Mouse (Mus musculus) CH12.LX (cell line): ENCODE results near the gene Dennd6a. TPM values are rescaled to one million over a fixed set of nuclear protein-coding genes. Genes with fewer than 3 reads are reported as not detected.

ENCODE experiments used
- DNase-seq: peaks from one replicate; pipeline ENCODE4 v3.0.0-alpha.2; 2013; ENCODE audit errors: extremely low read depth
- H3K27ac ChIP-seq: 2 replicates; pipeline ENCODE4 v1.5.1; 2012; ENCODE audit warnings: low read depth, mild to moderate bottlenecking, control low read depth, moderate library complexity; ENCODE audit not compliant: insufficient read depth
- H3K27me3 ChIP-seq: replicated peaks from 2 replicates; pipeline ENCODE3; 2012; ENCODE audit warnings: inconsistent platforms
- H3K36me3 ChIP-seq, 2 experiments: replicated peaks in 1 of 2; 2 replicates each; pipeline versions ENCODE3 to v1.6.1; 2012; ENCODE audit warnings: inconsistent platforms in 1 of 2, low read length in 1 of 2, mild to moderate bottlenecking in 1 of 2, mixed read lengths in 1 of 2, moderate library complexity in 1 of 2; ENCODE audit not compliant: control insufficient read depth in 1 of 2, insufficient read depth in 1 of 2
- H3K4me1 ChIP-seq, 2 experiments: 2 replicates each; pipeline ENCODE4 v1.6.1; 2012; ENCODE audit warnings: inconsistent platforms in 1 of 2, moderate library complexity in 1 of 2; ENCODE audit not compliant: insufficient read depth in 2 of 2, control insufficient read depth in 1 of 2
- H3K4me2 ChIP-seq: 2 replicates; pipeline ENCODE4 v1.6.1; 2012; ENCODE audit warnings: low read depth, mild to moderate bottlenecking, control low read depth; ENCODE audit not compliant: poor library complexity, insufficient read depth, severe bottlenecking
- H3K4me3 ChIP-seq, 3 experiments: fragments of 150-350 bp in 1 of 3; sonication (generic) in 1 of 3; replicated peaks in 1 of 3; 2 replicates each; pipeline versions ENCODE3 to v1.5.1; 2011 to 2012; ENCODE audit warnings: low read depth in 2 of 3, low read length in 2 of 3, mild to moderate bottlenecking in 2 of 3, moderate library complexity in 2 of 3, control low read depth in 1 of 3, improper control_type of control experiment in 1 of 3, inconsistent platforms in 1 of 3, mixed read lengths in 1 of 3; ENCODE audit not compliant: poor library complexity in 1 of 3
- H3K79me2 ChIP-seq: replicated peaks from 2 replicates; pipeline ENCODE4 v1.6.1; 2012; ENCODE audit warnings: mild to moderate bottlenecking, moderate library complexity; ENCODE audit not compliant: control insufficient read depth, poor library complexity, insufficient read depth, severe bottlenecking; ENCODE audit errors: extremely low read depth
- H3K9ac ChIP-seq: 2 replicates; pipeline ENCODE4 v1.6.1; 2012; ENCODE audit warnings: low read depth, mild to moderate bottlenecking, control low read depth, moderate library complexity; ENCODE audit not compliant: insufficient read depth
- H3K9me3 ChIP-seq: replicated peaks from 2 replicates; pipeline ENCODE3; 2012; ENCODE audit warnings: low read length, inconsistent platforms, mixed read lengths
- BHLHE40 ChIP-seq: IDR thresholded peaks from 2 replicates; pipeline ENCODE4 v1.6.1; 2011; ENCODE audit warnings: mild to moderate bottlenecking, low read depth, low read length, improper control_type of control experiment
- CHD1 ChIP-seq: IDR thresholded peaks from 2 replicates; pipeline ENCODE4 v1.6.1; 2012; ENCODE audit warnings: low read depth, low read length, improper control_type of control experiment, inconsistent platforms
- CTCF ChIP-seq, 2 experiments: IDR thresholded peaks in 1 of 2; conservative IDR thresholded peaks in 1 of 2; 2 replicates each; pipeline ENCODE4 v1.5.1; 2011 to 2012; ENCODE audit warnings: low read depth in 2 of 2, low read length in 2 of 2, improper control_type of control experiment in 1 of 2, inconsistent platforms in 1 of 2, mild to moderate bottlenecking in 1 of 2, moderate library complexity in 1 of 2
- EP300 ChIP-seq: IDR thresholded peaks from 2 replicates; pipeline ENCODE4 v1.6.1; 2011; ENCODE audit warnings: low read length, improper control_type of control experiment
- ETS1 ChIP-seq: conservative IDR thresholded peaks from 2 replicates; pipeline ENCODE4 v1.6.1; 2012; ENCODE audit warnings: low read depth, mild to moderate bottlenecking, inconsistent platforms, low read length, improper control_type of control experiment, moderate library complexity
- HCFC1 ChIP-seq: IDR thresholded peaks from 2 replicates; pipeline ENCODE4 v1.6.1; 2012; ENCODE audit warnings: low read depth, mild to moderate bottlenecking, inconsistent platforms, low read length, improper control_type of control experiment
- MAFK ChIP-seq: IDR thresholded peaks from 2 replicates; pipeline ENCODE4 v1.6.1; 2011; ENCODE audit warnings: low read length, improper control_type of control experiment; ENCODE audit not compliant: insufficient replicate concordance
- MAZ ChIP-seq: IDR thresholded peaks from 2 replicates; pipeline ENCODE4 v1.6.1; 2012; ENCODE audit warnings: low read depth, mild to moderate bottlenecking, inconsistent platforms, low read length, improper control_type of control experiment, moderate library complexity
- MEF2A ChIP-seq: IDR thresholded peaks from 2 replicates; pipeline ENCODE4 v1.6.1; 2014; ENCODE audit warnings: low read depth, mild to moderate bottlenecking, inconsistent platforms, low read length, improper control_type of control experiment, borderline replicate concordance
- MYC ChIP-seq: IDR thresholded peaks from 2 replicates; pipeline ENCODE4 v1.6.1; 2011; ENCODE audit warnings: low read depth, mild to moderate bottlenecking, improper control_type of control experiment, low read length
- POLR2A ChIP-seq: IDR thresholded peaks from 2 replicates; pipeline ENCODE4 v1.6.1; 2011; ENCODE audit warnings: low read depth, mild to moderate bottlenecking, improper control_type of control experiment, low read length
- RAD21 ChIP-seq: IDR thresholded peaks from 2 replicates; pipeline ENCODE4 v1.6.1; 2011; ENCODE audit warnings: low read depth, mild to moderate bottlenecking, low read length, improper control_type of control experiment, moderate library complexity
- SIN3A ChIP-seq: IDR thresholded peaks from 2 replicates; pipeline ENCODE4 v1.6.1; 2012; ENCODE audit warnings: low read length, improper control_type of control experiment, inconsistent platforms
- USF1 ChIP-seq: IDR thresholded peaks from 2 replicates; pipeline ENCODE4 v1.6.1; 2014; ENCODE audit warnings: low read depth, mild to moderate bottlenecking, inconsistent platforms, low read length, improper control_type of control experiment
- ZC3H11A ChIP-seq: IDR thresholded peaks from 2 replicates; pipeline ENCODE4 v1.6.1; 2012; ENCODE audit warnings: low read depth, mild to moderate bottlenecking, inconsistent platforms, low read length, improper control_type of control experiment
- ZNF384 ChIP-seq: IDR thresholded peaks from 2 replicates; pipeline ENCODE4 v1.6.1; 2012; ENCODE audit warnings: low read depth, low read length, improper control_type of control experiment, inconsistent platforms
- dilution Hi-C: fragments of 300-500 bp; cut with MboI; formaldehyde crosslinking; loops from 2 replicates; pipeline ENCODE4 v1.14.3; 2020; ENCODE audit warnings: low sequenced_read_pairs; ENCODE audit not compliant: extremely low pct_unique_long_range_greater_than_20kb, extremely low pct_ligation_motif_present
- in situ Hi-C: fragments of 300-500 bp; cut with MboI; formaldehyde crosslinking; loops from 3 replicates; pipeline ENCODE4 v1.14.3; 2019; ENCODE audit warnings: low sequenced_read_pairs, low pct_ligation_motif_present, low pct_unique_long_range_greater_than_20kb, mixed read lengths
- polyA plus RNA-seq: library from polyadenylated mRNA; unstranded; fragments of >175 nt; gene quantifications from 2 replicates; pipeline ENCODE4 v1.2.1, GENCODE M21; 2012; ENCODE audit warnings: low read depth; ENCODE audit not compliant: insufficient read length
- total RNA-seq, 2 experiments: library from RNA; depleted of rRNA; stranded (reverse); fragments of 300-350 nt in 1 of 2; fragments of >200 nt in 1 of 2; gene quantifications; 2 replicates each; pipeline ENCODE4 v1.2.3; 2012 to 2014

Gene Dennd6a
- total and polyA plus RNA-seq, 3 experiments: 6.5 to 22.9 (median 13.0) TPM

DNA sequence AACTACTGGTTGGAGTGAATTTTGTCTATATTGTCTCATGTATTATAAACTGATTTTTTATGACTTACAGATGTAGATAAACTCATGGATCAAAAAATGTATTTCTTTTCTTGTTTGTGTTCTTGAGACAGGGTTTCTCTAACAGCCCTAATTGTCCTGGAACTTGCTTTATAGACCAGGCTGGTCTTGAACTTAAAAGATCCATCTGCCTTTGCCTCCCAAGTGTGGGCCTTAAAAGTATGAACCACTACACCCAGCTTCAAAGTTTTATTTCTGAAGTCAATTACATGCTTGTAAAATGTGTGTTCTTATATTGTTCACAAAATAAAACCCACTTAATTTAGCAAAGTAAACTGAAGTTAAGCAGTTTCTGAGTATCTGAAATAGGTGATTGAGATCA is 84.5 kb downstream of the Dennd6a start:
- Histone ChIP-seq H3K9me3 (no peaks in the 10 kb centered on the region), H3K27me3 (no peaks in the 10 kb centered on the region), H3K4me2 (no peak overlapping the region), H3K27ac (no peak overlapping the region), H3K4me1 (no peaks in the 10 kb centered on the region), H3K9ac (no peak overlapping the region), H3K4me3 (no peak overlapping the region), H3K79me2 (peaks cover 5% of the 10 kb centered on the region; the same call in 1 of the 2 replicates), H3K36me3 (peaks cover 29 to 78% of the 10 kb centered on the region in 2 experiments)
- dilution Hi-C loops: no loop called here
- TF ChIP-seq MEF2A: no peak
- no peak for TF ChIP-seq EP300
- TF ChIP-seq USF1: no peak
- no peak for TF ChIP-seq CTCF (conservative IDR thresholded peaks at IDR 0.05 in 1 of 2, IDR thresholded peaks at IDR 0.05 in 1 of 2; ENCODE audit: low read depth in 2 of 2, low read length in 2 of 2)
- TF ChIP-seq ETS1: no peak
- TF ChIP-seq RAD21: no peak
- no peak for TF ChIP-seq CHD1
- in situ Hi-C loops: no loop called here
- DNase-seq: no peak

DNA sequence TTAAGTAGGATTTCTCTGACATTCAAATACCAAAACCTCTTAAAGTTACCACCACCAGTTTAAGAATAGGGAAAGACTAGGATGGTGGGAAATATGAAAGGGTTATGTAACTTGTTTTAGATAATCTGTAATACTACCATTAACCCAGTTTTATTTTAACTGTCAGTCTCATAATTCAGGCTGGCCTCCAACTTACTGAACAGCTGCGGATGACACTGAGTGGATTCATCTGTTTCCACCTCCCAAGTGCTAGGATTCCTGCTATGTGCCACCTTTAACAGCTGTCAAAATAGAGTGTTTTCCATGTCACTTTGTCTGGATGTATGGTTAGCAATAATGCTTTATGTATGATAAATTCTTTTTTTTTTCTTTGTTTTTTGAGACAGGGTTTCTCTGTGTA is 86.6 kb downstream of the Dennd6a start:
- H3K9me3 ChIP-seq: no peaks in the 10 kb centered on the region
- H3K36me3 ChIP-seq: peaks cover 24 to 78% of the 10 kb centered on the region in 2 experiments
- DNase-seq: no peak
- no peak overlapping the region for H3K4me2 ChIP-seq
- H3K27me3 ChIP-seq: no peaks in the 10 kb centered on the region
- no peak for TF ChIP-seq POLR2A
- no peak for TF ChIP-seq MYC
- no peak for TF ChIP-seq ZC3H11A
- no peak for TF ChIP-seq BHLHE40
- no peak for TF ChIP-seq MEF2A
- no peak for TF ChIP-seq MAFK
- no peak for TF ChIP-seq ZNF384
- TF ChIP-seq CHD1: no peak
- no peak for TF ChIP-seq SIN3A
- no peak for TF ChIP-seq HCFC1
- TF ChIP-seq EP300: no peak
- dilution Hi-C loops: no loop called here
- H3K4me1 ChIP-seq: no peaks in the 10 kb centered on the region; a peak in 1 of 4 replicates
- no peak overlapping the region for H3K9ac ChIP-seq
- H3K79me2 ChIP-seq: peaks cover 3% of the 10 kb centered on the region; the same call in 1 of the 2 replicates
- in situ Hi-C loops: no loop called here
- no peak overlapping the region for H3K27ac ChIP-seq
- H3K4me3 ChIP-seq: no peak overlapping the region

DNA sequence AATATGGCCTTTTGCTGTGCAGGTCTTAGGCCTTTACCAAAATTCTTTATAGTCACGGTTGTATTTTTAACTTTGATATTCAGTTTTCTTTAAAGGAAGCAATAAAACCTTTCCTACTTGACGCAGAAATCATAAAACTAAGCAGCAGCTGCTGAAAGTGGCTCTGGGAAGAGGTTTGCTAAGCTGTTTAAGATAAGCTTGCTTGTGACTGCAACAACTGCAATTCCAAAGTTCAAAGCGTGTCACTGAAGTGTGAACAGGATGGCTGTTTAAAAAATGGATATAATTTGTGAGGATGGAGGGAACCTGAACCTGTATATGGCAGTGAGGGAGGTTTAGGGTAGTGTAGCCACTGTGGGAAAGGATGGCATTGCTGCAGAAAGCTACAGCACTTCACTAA is 88.4 kb downstream of the Dennd6a start:
- DNase-seq: no peak
- no peaks in the 10 kb centered on the region for H3K9me3 ChIP-seq
- H3K4me3 ChIP-seq: no peak overlapping the region
- dilution Hi-C loops: no loop called here
- peaks cover 22 to 75% of the 10 kb centered on the region in 2 experiments for H3K36me3 ChIP-seq
- H3K27me3 ChIP-seq: no peaks in the 10 kb centered on the region
- in situ Hi-C loops: no loop called here
- peaks cover 2 to 10% of the 10 kb centered on the region in 2 experiments; a peak in 2 of 4 replicates for H3K4me1 ChIP-seq
- peaks cover 21% of the 10 kb centered on the region for H3K79me2 ChIP-seq
- TF ChIP-seq MAZ (no peak), RAD21 (no peak), SIN3A (no peak), ZNF384 (no peak), POLR2A (no peak)
- H3K27ac ChIP-seq: no peak overlapping the region
- no peak overlapping the region for H3K4me2 ChIP-seq
- H3K9ac ChIP-seq: no peak overlapping the region
